Mouse (Mus musculus) megakaryocyte, embryonic 14.5 days (primary cell): ENCODE measurements around the gene Herc3.

ENCODE experiments used
- FLI1 ChIP-seq: IDR thresholded peaks from 2 replicates; pipeline ENCODE4 v1.6.1; 2012; ENCODE audit warnings: low read length, inconsistent platforms, mixed read lengths
- GATA1 ChIP-seq: IDR thresholded peaks from 3 replicates; pipeline ENCODE4 v1.6.1; 2012; ENCODE audit warnings: mixed read lengths, low read length, inconsistent platforms, borderline replicate concordance

GRCm38 (mm10) chr6:58951128-58951992, 120.1 kb downstream of the Herc3 start:
- no peak for TF ChIP-seq GATA1
- no peak for TF ChIP-seq FLI1
